Mouse (Mus musculus) liver, embryonic 16.5 days (tissue): ENCODE measurements around the gene Med12l. TPM values are rescaled to one million over a fixed set of nuclear protein-coding genes. Genes with fewer than 3 reads are reported as not detected.
A peak's percentile ranks its signal among the peaks of the same experiment; 100 is the strongest.

Source experiments
- ATAC-seq: fragments of 200-750 bp; cut with Nextera tagmentation; 2 replicates; pipeline ENCODE4 v1.8.0; 2017; ENCODE audit warnings: low read depth, mild to moderate bottlenecking, moderate number of reproducible peaks, moderate library complexity
- H3K27ac ChIP-seq: fragments of 300-500 bp; sonication (generic); 2 replicates; pipeline ENCODE4 v1.5.1; 2014; ENCODE audit warnings: mild to moderate bottlenecking, low read length
- H3K27me3 ChIP-seq: fragments of 300-500 bp; sonication (generic); 2 replicates; pipeline ENCODE4 v1.6.1; 2014; ENCODE audit warnings: low read depth, low read length, mixed read lengths; ENCODE audit not compliant: control insufficient read depth, insufficient read depth
- H3K36me3 ChIP-seq: fragments of 300-500 bp; sonication (generic); 2 replicates; pipeline ENCODE4 v1.6.1; 2014; ENCODE audit warnings: mild to moderate bottlenecking; ENCODE audit not compliant: control insufficient read depth, insufficient read depth
- H3K4me1 ChIP-seq: fragments of 300-500 bp; sonication (generic); 2 replicates; pipeline ENCODE4 v1.6.1; 2014; ENCODE audit warnings: low read depth, low read length, mixed read lengths; ENCODE audit not compliant: control insufficient read depth
- H3K4me2 ChIP-seq: fragments of 300-500 bp; sonication (generic); 2 replicates; pipeline ENCODE4 v1.6.1; 2014; ENCODE audit warnings: low read depth, low read length, mixed read lengths
- H3K4me3 ChIP-seq: fragments of 300-500 bp; sonication (generic); 2 replicates; pipeline ENCODE4 v1.5.1; 2014; ENCODE audit warnings: low read depth, mild to moderate bottlenecking, low read length
- H3K9ac ChIP-seq: fragments of 300-500 bp; sonication (generic); 2 replicates; pipeline ENCODE4 v1.6.1; 2014; ENCODE audit warnings: low read depth, low read length
- H3K9me3 ChIP-seq: fragments of 300-500 bp; sonication (generic); replicated peaks from 2 replicates; pipeline ENCODE4 v1.6.1; 2016; ENCODE audit warnings: low read length; ENCODE audit not compliant: control insufficient read depth
- WGBS: fragments of 180-500 bp; shearing (Covaris S2); extraction: QIAGEN DNeasy Blood & Tissue Kit; methylation state at CpG from one replicate; pipeline ENCODE4 v1.1.7; 2014; ENCODE audit not compliant: insufficient replicate concordance; 5-methylcytosine and 5-hydroxymethylcytosine counted together
- polyA plus RNA-seq: library from polyadenylated mRNA; unstranded; fragments of >200 nt; fragmentation: Nextera tagmentation; extraction: Ambion mirVana; gene quantifications from 2 replicates; pipeline ENCODE4 v1.2.1, GENCODE M21; 2015

The Med12l gene
- polyA plus RNA-seq, 1 experiment from 2014 or later: 0.73 TPM

GRCm38 (mm10) chr3:58989374-58989773 is 16.3 kb upstream of the Med12l start:
- Histone ChIP-seq H3K4me2 (no peak overlapping the region), H3K36me3 (no peaks in the 10 kb centered on the region), H3K9me3 (no peaks in the 10 kb centered on the region), H3K27ac (no peak overlapping the region), H3K9ac (no peak overlapping the region), H3K4me1 (no peaks in the 10 kb centered on the region), H3K4me3 (no peak overlapping the region), H3K27me3 (no peaks in the 10 kb centered on the region; the same call in 1 of the 2 replicates)
- WGBS: 22% methylated on average over 3 of the region's 3 CpGs
- ATAC-seq: no peak

- Histone ChIP-seq H3K27me3 (no peaks in the 10 kb centered on the region; the same call in 1 of the 2 replicates), H3K9me3 (no peaks in the 10 kb centered on the region), H3K4me3 (no peak overlapping the region), H3K4me1 (no peaks in the 10 kb centered on the region), H3K9ac (no peak overlapping the region), H3K27ac (no peak overlapping the region), H3K4me2 (no peak overlapping the region), H3K36me3 (no peaks in the 10 kb centered on the region)
- WGBS: 42% methylated on average over 3 of the region's 3 CpGs
- no peak for ATAC-seq
These were observed 15.1 kb upstream of the Med12l start for GRCm38 (mm10) chr3:58990556-58990955.

- Histone ChIP-seq H3K4me3 (no peak overlapping the region), H3K4me1 (no peaks in the 10 kb centered on the region), H3K27me3 (no peaks in the 10 kb centered on the region), H3K9me3 (no peaks in the 10 kb centered on the region), H3K27ac (no peak overlapping the region), H3K9ac (no peak overlapping the region), H3K4me2 (no peak overlapping the region), H3K36me3 (no peaks in the 10 kb centered on the region)
- no peak for ATAC-seq
These were observed 13.5 kb upstream of the Med12l start for GRCm38 (mm10) chr3:58992122-58992521.

GRCm38 (mm10) chr3:58993619-58994018 is 12.0 kb upstream of the Med12l start:
- 63% methylated on average over 3 of the region's 3 CpGs for WGBS
- no peak overlapping the region for H3K9ac ChIP-seq
- H3K27me3 ChIP-seq: no peaks in the 10 kb centered on the region
- no peak overlapping the region for H3K27ac ChIP-seq
- no peak overlapping the region for H3K4me2 ChIP-seq
- no peaks in the 10 kb centered on the region for H3K4me1 ChIP-seq
- H3K36me3 ChIP-seq: no peaks in the 10 kb centered on the region
- H3K4me3 ChIP-seq: no peak overlapping the region
- no peaks in the 10 kb centered on the region for H3K9me3 ChIP-seq
- no peak for ATAC-seq

- H3K4me2 ChIP-seq: no peak overlapping the region
- H3K27ac ChIP-seq: no peak overlapping the region
- no peaks in the 10 kb centered on the region for H3K9me3 ChIP-seq
- no peaks in the 10 kb centered on the region; the same call in none of the 2 replicates for H3K4me1 ChIP-seq
- WGBS: 56% methylated on average over 5 of the region's 5 CpGs
- H3K9ac ChIP-seq: no peak overlapping the region
- no peaks in the 10 kb centered on the region for H3K36me3 ChIP-seq
- no peak for ATAC-seq
- H3K27me3 ChIP-seq: peaks cover 48% of the 10 kb centered on the region
- no peak overlapping the region for H3K4me3 ChIP-seq
These were observed 1.9 kb upstream of the Med12l start for GRCm38 (mm10) chr3:59003756-59004155.

- no peak overlapping the region for H3K27ac ChIP-seq
- H3K9ac ChIP-seq: peak overlapping the region; percentile 24; the same call in 1 of the 2 replicates
- under 1% methylated on average over 70 of the region's 83 CpGs for WGBS
- no peaks in the 10 kb centered on the region; the same call in none of the 2 replicates for H3K4me1 ChIP-seq
- H3K9me3 ChIP-seq: no peaks in the 10 kb centered on the region
- no peaks in the 10 kb centered on the region for H3K36me3 ChIP-seq
- ATAC-seq: peak; percentile 46
- H3K4me2 ChIP-seq: peak overlapping the region; percentile 73
- peak overlapping the region; percentile 61 for H3K4me3 ChIP-seq
- peaks cover 54% of the 10 kb centered on the region for H3K27me3 ChIP-seq
These were observed 538 bp downstream of the Med12l start for GRCm38 (mm10) chr3:59005996-59006730.

GRCm38 (mm10) chr3:59006731-59007441 is 1.3 kb downstream of the Med12l start:
- Histone ChIP-seq H3K9me3 (no peaks in the 10 kb centered on the region), H3K27me3 (peaks cover 54% of the 10 kb centered on the region), H3K4me3 (peak overlapping the region; percentile 61), H3K36me3 (no peaks in the 10 kb centered on the region), H3K9ac (peak overlapping the region; percentile 24; the same call in 1 of the 2 replicates), H3K27ac (no peak overlapping the region), H3K4me1 (no peaks in the 10 kb centered on the region; the same call in none of the 2 replicates), H3K4me2 (peak overlapping the region; percentile 73)
- peak; percentile 47 for ATAC-seq
- WGBS: under 1% methylated on average over 77 of the region's 77 CpGs

GRCm38 (mm10) chr3:59010276-59010675 is 4.7 kb downstream of the Med12l start:
- Histone ChIP-seq H3K27ac (no peak overlapping the region), H3K4me2 (no peak overlapping the region), H3K9ac (no peak overlapping the region), H3K27me3 (peaks cover 40% of the 10 kb centered on the region), H3K4me1 (no peaks in the 10 kb centered on the region; the same call in 1 of the 2 replicates), H3K4me3 (no peak overlapping the region), H3K36me3 (no peaks in the 10 kb centered on the region), H3K9me3 (no peaks in the 10 kb centered on the region)
- WGBS: 81% methylated on average over 3 of the region's 3 CpGs
- ATAC-seq: no peak
